Mouse (Mus musculus): Measurements from ENCODE around the gene Daam1.

Daam1 gene

DNA sequence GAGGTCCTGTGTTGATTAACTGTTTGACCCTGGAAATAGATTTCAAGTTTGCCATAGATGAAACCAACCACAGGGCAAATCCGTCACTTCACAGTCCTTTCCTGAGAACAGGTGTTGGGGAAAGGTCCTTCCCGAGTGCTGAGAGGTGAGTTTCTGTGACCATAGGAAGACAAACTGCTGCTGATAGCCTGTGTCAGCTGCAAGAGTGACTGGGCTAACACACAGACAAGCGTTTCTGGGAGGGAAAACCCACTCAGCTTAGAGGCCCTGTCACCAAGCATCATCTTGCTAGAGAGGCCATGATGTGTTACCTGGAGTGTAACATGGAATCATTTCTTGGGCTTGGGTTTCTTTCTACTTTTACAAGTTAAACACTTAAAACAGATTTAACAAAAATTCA, 35.1 kb downstream of the Daam1 start:
- no peak for DNase-seq

DNA sequence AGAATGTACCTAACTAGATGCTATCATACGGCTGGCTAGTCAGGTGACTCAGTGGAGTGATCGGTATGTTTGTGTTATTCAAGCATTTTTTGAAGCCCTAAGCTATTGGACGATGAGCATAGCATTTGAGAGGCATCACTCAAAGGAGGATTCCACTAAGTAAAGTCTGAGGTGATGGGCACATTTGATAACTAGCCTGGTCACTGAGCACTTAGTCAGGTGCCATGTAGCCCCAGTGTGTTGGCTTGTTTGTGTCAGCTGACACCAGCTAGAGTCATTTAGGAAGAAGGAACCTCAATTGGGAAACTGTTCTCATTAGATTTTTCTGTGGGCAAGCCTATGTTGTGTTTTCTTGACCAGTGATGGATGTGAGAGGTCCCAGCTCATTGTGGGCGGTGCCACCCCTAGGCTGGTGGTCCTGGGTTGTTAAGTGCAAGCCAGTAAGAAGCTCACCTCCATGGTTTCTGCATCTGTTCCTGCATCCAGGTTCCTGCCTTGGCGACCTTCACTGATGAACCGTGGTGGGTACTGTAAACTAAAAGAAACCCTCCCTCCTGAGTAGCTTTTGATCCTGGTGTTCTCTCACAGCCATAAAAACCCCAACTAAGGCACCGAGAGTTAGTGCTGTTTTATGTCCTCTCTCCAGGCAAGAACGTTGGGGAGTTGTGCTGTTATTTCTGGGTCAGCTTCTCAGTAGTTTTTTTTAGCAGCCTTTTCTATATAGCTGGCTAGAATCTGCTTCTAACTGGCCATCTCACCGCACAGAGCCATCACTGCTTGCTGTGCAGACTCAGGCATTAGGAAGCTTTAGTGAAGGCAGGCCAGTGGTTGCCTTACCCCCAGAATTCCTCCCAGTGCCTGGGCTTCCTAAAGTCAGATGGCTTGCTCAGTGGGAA, 36.7 kb downstream of the Daam1 start:
- DNase-seq, result no peak

DNA sequence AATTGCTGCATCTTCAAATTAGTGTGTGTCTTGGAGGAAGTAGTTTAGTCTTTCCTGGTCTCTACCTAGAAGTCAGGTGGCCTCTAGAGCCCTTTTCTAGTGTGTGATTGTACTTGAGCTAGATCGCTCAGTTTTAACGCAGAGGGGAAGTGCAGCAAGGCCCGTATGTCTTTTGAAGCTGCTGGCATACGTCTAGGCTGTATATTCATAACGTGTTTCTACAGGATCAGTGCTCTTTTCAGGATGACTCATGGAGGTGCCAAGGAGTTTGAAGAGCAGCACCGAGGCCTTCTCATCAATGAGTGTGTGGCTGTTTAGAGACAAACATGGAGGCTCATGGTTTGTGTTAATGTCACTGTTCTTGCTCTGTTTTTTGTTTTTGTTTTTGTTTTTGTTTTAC, 39.8 kb downstream of the Daam1 start:
- DNase-seq, result no peak

DNA sequence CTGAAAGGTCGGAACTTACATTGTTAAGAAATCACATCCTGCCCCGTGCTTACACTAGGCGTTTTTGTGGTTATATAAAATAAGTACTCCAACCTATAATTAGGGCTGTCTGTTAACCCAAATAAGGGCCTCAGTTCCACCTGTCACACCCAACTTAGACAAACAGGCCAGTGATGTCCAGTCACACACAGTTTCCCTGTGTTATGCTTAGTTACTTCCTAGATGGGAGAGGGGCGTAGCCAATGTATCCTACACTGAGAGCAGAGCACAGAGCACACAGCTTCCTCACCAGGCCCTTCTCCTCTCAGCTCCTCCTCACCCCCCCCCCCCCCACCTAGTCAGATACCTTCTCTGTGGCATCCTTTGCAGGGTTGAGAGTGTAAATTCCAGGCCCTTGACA, 41.5 kb downstream of the Daam1 start:
- no peak for DNase-seq

DNA sequence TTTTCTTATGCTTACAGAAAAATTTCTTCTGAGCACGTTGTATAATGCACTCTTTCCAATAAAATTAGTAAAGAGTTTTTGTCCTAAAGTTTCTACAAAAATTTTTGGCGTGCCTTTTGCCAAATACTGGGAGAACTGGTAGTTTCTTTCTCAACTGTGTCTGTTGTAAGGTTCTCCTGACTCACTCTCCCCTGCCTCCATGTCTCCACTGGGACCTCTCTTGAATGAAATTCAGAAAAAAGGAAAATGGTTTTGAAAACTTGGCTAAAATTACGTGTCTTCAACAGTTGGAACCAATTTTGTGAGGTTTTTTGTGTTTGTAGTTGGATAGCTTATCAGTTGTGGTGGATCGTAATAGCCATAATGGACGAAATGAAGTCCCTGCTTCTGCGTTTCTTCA, 43.7 kb downstream of the Daam1 start:
- DNase-seq, result no peak

- DNase-seq, result no peak
Measured at GRCm38 (mm10) chr12:71874984-71875383, 44.1 kb downstream of the Daam1 start.

- peak; percentile 78 for DNase-seq
Measured at GRCm38 (mm10) chr12:71875761-71876489, 45.0 kb downstream of the Daam1 start.

- no peak for DNase-seq
Measured at GRCm38 (mm10) chr12:71880987-71881386, 50.1 kb downstream of the Daam1 start.

GRCm38 (mm10) chr12:71881477-71881876, 50.6 kb downstream of the Daam1 start:
- DNase-seq, result no peak

DNA sequence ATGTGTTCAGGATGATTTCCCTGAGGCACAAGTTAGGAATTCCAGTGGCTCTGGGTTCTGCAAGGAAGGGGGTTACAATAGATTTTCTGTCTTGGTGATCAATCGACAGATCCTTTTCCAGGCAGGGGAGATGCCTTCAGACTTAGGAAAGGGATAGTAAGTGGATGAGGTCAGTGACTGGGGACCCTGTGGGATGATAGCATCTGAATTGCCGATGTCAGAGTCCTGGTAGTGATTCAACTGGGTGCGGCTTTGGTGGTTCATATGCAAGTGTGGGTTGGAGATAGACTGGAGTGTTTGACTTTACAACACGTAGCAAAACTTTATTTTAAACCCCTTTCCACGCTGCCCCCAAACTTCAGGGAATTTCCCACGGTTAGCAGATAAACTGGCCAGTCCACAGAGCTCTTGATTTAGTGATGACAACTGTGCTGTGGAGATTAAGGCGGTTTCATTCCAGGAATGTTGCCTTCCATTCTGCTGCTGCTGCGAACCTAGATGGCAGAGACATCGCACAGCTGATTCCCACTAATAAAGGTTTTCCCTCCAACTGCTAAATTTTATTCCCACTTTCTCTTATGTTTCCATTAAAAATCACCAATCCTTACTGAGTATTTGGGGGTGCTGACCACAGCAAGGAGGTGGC, 52.3 kb downstream of the Daam1 start:
- no peak for DNase-seq

- DNase-seq, result no peak
Measured at GRCm38 (mm10) chr12:71885170-71885574, 54.3 kb downstream of the Daam1 start.

GRCm38 (mm10) chr12:71885717-71886116, 54.8 kb downstream of the Daam1 start:
- peak; percentile 54 for DNase-seq

GRCm38 (mm10) chr12:71886406-71886805, 55.5 kb downstream of the Daam1 start:
- DNase-seq, result no peak

- no peak for DNase-seq
Measured at GRCm38 (mm10) chr12:71886941-71887340, 56.1 kb downstream of the Daam1 start.

DNA sequence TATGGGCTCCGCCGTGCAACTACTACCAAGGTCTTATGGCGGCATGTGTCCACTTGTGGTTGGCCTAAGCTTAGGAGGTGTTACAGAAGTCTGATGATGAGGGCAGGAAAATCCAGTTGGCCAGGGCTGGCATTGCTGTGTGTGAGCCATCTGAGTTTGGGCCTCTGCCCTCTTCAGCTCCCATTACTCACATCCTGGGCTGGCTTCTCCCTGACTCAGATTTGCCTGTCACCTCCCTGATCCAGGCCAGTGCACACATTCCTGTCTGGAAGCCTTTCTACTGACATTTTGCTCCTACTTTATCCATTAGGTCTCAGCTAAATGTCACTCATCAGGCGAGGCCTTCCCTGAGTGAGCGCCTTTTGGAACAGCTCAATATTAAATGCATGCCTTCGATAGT, 57.5 kb downstream of the Daam1 start:
- DNase-seq, result no peak

- DNase-seq, result no peak
Measured at GRCm38 (mm10) chr12:71889266-71889665, 58.4 kb downstream of the Daam1 start.

- DNase-seq, result no peak
Measured at GRCm38 (mm10) chr12:71890282-71890681, 59.4 kb downstream of the Daam1 start.

DNA sequence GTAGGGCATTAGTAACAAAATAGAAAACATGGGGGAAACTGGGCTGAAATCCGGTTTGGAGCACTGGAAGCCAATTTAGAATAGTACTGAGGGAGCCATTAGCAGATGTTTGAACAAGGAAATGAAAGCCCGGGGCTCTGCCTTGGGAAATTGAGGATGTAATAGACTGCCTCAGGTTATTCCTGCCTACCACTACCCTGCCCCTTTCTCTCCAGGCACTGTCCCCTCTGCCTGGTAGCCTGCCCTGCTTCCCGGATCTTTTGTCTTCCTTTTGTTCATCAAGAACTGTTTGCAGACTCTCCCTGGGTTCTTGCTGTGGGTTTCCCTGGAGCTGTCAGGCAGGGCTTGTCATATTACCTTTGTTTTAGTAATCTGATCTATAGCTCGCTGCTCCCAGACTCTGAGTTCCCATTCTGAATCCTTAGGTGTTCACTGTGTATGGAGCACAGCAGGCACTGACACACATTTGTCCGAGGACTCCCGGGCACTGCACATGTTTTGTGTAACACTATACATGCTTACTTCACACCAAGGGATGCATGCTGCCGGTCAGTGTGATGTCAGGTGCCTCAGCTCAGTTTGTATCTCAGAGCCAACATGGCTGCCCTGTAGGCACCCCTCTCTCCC, 61.0 kb downstream of the Daam1 start:
- DNase-seq, result no peak

DNA sequence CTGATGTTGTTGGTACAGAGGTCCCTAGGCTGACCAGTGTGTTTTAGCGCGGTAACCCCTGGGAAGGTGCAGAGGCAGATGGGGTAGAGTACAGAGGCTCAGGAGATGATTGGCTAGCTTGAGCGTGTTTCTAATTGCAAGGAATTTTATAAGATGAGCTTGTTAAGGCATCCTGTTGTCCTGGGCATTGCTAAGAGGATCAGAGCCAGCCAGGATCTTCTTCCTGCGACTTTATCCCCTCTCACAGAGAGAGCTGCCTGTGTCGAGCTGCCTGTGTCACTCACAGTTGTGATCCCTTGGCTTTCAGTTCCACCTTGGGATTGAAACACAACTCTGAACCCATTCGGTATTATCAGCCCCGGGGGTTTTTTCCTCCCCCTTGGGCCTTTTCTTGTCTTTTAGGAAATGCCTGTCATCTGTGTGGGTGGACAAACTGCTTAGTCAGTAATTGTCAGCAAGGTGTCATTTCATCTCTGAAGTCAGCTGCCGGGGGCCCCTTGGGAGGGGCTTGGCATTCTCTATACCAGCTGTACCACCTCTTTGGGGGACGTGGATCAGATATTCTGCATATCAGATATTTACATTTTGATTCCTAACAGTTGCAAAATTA, 62.2 kb downstream of the Daam1 start:
- DNase-seq, result no peak

GRCm38 (mm10) chr12:71898231-71898630, 67.4 kb downstream of the Daam1 start:
- no peak for DNase-seq

DNA sequence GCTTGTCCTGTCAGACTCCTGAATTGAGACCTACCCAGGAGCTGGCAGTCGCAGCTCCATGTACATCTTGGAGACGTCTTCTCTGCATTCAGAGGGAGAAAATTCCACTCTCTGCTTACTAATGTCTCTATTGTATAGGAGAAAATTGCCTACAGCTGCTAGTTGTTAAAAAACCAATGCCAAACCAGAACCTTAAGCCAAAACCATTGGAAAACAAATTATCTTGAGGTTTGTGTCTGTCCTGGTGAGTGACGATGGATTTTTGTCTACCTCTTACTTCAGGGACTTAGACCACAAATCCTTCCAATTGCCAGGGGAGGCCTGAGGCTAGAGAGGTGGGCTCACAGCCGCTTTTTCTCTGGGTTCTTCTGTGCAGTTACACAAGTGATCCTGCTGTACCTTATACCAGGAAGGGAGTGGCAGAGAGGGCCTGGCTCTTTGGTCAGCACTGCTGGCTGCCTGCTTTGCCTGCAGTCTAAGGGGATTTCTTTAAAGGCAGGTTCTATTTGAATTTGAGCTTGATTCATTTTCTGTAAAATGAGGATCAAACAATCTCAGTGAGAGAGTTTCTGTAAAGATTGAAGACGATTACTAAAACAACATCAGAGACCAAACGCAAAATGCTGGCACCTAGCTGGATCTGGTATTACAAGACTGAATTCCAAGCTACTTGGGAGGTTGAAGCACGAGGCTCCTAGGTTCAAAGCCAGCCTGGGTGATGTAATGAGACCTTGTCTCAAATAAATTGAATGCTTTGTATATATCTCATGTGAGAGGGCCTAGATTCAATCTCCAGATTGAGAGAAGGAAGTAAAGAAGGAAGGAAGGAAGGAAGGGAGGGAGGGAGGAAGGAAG, 68.0 kb downstream of the Daam1 start:
- DNase-seq, result no peak

GRCm38 (mm10) chr12:71899566-71899965, 68.7 kb downstream of the Daam1 start:
- DNase-seq, result no peak

Data from kidney, adult 9 months (tissue).